Mouse (Mus musculus) cortical plate, adult 2 months (tissue): ENCODE results near the gene Rgp1.

Experiments used
- CTCF ChIP-seq: fragments of 200-500 bp; IDR thresholded peaks from 2 replicates; pipeline ENCODE4 v1.5.1; 2011; ENCODE audit warnings: mild to moderate bottlenecking, control low read depth, low read length; ENCODE audit not compliant: insufficient read depth; ENCODE audit errors: extremely low read depth
- POLR2A ChIP-seq: fragments of 200-500 bp; IDR thresholded peaks from 2 replicates; pipeline ENCODE4 v1.6.1; 2011; ENCODE audit warnings: mild to moderate bottlenecking, low read length, control low read depth; ENCODE audit not compliant: insufficient read depth; ENCODE audit errors: extremely low read depth

GRCm38 (mm10) chr4:43559519-43560242, 18.8 kb upstream of the Rgp1 start:
- TF ChIP-seq CTCF (no peak), POLR2A (no peak)
